Mouse (Mus musculus): ENCODE data around the gene Cbl.

GRCm38 (mm10) chr9:44256213-44256612 lies 22.4 kb upstream of the Cbl start:
- no peak for TF ChIP-seq POLR2A (IDR thresholded peaks at IDR 0.05; ENCODE audit: extremely low read depth, insufficient read depth, low read length)
- no peak for TF ChIP-seq CTCF (IDR thresholded peaks at IDR 0.05; ENCODE audit: low read depth, low read length)

All from liver, adult 2 months (tissue).